Mouse (Mus musculus): Measurements from ENCODE around the gene Tnpo2. TPM values are rescaled to one million over a fixed set of nuclear protein-coding genes. Genes with fewer than 3 reads are reported as not detected.
A peak's percentile ranks its signal among the peaks of the same experiment; 100 is the strongest.
"Not testable (repeated sequence)": the region's sequence is repeated elsewhere in the genome, so short reads cannot be mapped to it uniquely, and the experiment has no call there.

The Tnpo2 gene
- polyA plus RNA-seq, 1 experiment from 2014 or later: 15.5 TPM

GRCm38 (mm10) chr8:85081216-85081555 lies 44.5 kb downstream of the Tnpo2 start, which contains the start of gene Wdr83:
Gene Wdr83 (minus strand): TSS chr8:85081306.
- under 1% methylated on average over 9 of the region's 9 CpGs for WGBS

GRCm38 (mm10) chr8:85082169-85082568 lies 45.5 kb downstream of the Tnpo2 start:
- H3K27me3 ChIP-seq (replicated peaks; ENCODE audit: control insufficient read depth, insufficient read depth, low read length); H3K4me3 ChIP-seq (ENCODE audit: low read depth, low read length); H3K4me2 ChIP-seq (ENCODE audit: low read length); H3K27ac ChIP-seq (ENCODE audit: low read depth); ATAC-seq (replicated peaks; ENCODE audit: low FRiP score, low TSS enrichment, low read depth); H3K9me3 ChIP-seq (ENCODE audit: control insufficient read depth, low read length); DNase-seq (ENCODE audit: low spot score); H3K9ac ChIP-seq (ENCODE audit: low read length): not testable (repeated sequence)
- peaks cover 16% of the 10 kb centered on the region; the same call in 1 of the 2 replicates for H3K4me1 ChIP-seq (replicated peaks; ENCODE audit: control insufficient read depth, insufficient read depth, low read length)
- WGBS: 85% methylated on average over 4 of the region's 4 CpGs
- peaks cover 28% of the 10 kb centered on the region for H3K36me3 ChIP-seq (ENCODE audit: control insufficient read depth, insufficient read depth, low read length)

More at GRCm38 (mm10) chr8:85081216-85081555, 44.5 kb downstream of the Tnpo2 start, which contains the start of gene Wdr83:
- peaks cover 26% of the 10 kb centered on the region for H3K36me3 ChIP-seq (ENCODE audit: control insufficient read depth, insufficient read depth, low read length)
- H3K4me3 ChIP-seq (ENCODE audit: low read depth, low read length): peak within 1 kb of the TSS; percentile 92
- H3K9me3 ChIP-seq (ENCODE audit: control insufficient read depth, low read length): no peaks in the 10 kb centered on the region
- peak within 1 kb of the TSS; percentile 85 for H3K4me2 ChIP-seq (ENCODE audit: low read length)
- peak; percentile 71 for ATAC-seq (replicated peaks; ENCODE audit: low FRiP score, low TSS enrichment, low read depth)
- H3K9ac ChIP-seq (ENCODE audit: low read length): peak within 1 kb of the TSS; percentile 81
- no peaks in the 10 kb centered on the region for H3K27me3 ChIP-seq (replicated peaks; ENCODE audit: control insufficient read depth, insufficient read depth, low read length)
- H3K27ac ChIP-seq (ENCODE audit: low read depth): peak within 1 kb of the TSS; percentile 64
- H3K4me1 ChIP-seq (replicated peaks; ENCODE audit: control insufficient read depth, insufficient read depth, low read length): peaks cover 16% of the 10 kb centered on the region; the same call in 1 of the 2 replicates
- no peak for DNase-seq (ENCODE audit: low spot score)

GRCm38 (mm10) chr8:85083108-85083813 lies 46.5 kb downstream of the Tnpo2 start, which contains the start of gene Man2b1:
Gene Man2b1 (plus strand): TSS chr8:85083270.
- no peak within 1 kb of the TSS for H3K27ac ChIP-seq (ENCODE audit: low read depth)
- peak within 1 kb of the TSS; percentile 62 for H3K9ac ChIP-seq (ENCODE audit: low read length)
- peak within 1 kb of the TSS; percentile 85 for H3K4me2 ChIP-seq (ENCODE audit: low read length)
- peak within 1 kb of the TSS; percentile 55 for H3K4me3 ChIP-seq (ENCODE audit: low read depth, low read length)
- no peaks in the 10 kb centered on the region for H3K9me3 ChIP-seq (ENCODE audit: control insufficient read depth, low read length)
- WGBS: under 1% methylated on average over 30 of the region's 30 CpGs
- peaks cover 32% of the 10 kb centered on the region for H3K36me3 ChIP-seq (ENCODE audit: control insufficient read depth, insufficient read depth, low read length)
- peaks cover 16% of the 10 kb centered on the region; the same call in 1 of the 2 replicates for H3K4me1 ChIP-seq (replicated peaks; ENCODE audit: control insufficient read depth, insufficient read depth, low read length)
- DNase-seq (ENCODE audit: low spot score) (peak; percentile 85), ATAC-seq (replicated peaks; ENCODE audit: low FRiP score, low TSS enrichment, low read depth) (peak; percentile 83)
- no peaks in the 10 kb centered on the region for H3K27me3 ChIP-seq (replicated peaks; ENCODE audit: control insufficient read depth, insufficient read depth, low read length)

GRCm38 (mm10) chr8:85084633-85085032 lies 47.9 kb downstream of the Tnpo2 start:
- H3K4me3 ChIP-seq (ENCODE audit: low read depth, low read length): no peak overlapping the region
- H3K36me3 ChIP-seq (ENCODE audit: control insufficient read depth, insufficient read depth, low read length): peaks cover 31% of the 10 kb centered on the region
- no peaks in the 10 kb centered on the region for H3K27me3 ChIP-seq (replicated peaks; ENCODE audit: control insufficient read depth, insufficient read depth, low read length)
- no peak overlapping the region for H3K4me2 ChIP-seq (ENCODE audit: low read length)
- no peak overlapping the region for H3K27ac ChIP-seq (ENCODE audit: low read depth)
- no peak for ATAC-seq (replicated peaks; ENCODE audit: low FRiP score, low TSS enrichment, low read depth)
- DNase-seq (ENCODE audit: low spot score): no peak
- 87% methylated on average over 8 of the region's 8 CpGs for WGBS
- H3K9ac ChIP-seq (ENCODE audit: low read length): no peak overlapping the region
- no peaks in the 10 kb centered on the region for H3K9me3 ChIP-seq (ENCODE audit: control insufficient read depth, low read length)
- H3K4me1 ChIP-seq (replicated peaks; ENCODE audit: control insufficient read depth, insufficient read depth, low read length): peaks cover 13% of the 10 kb centered on the region; the same call in 1 of the 2 replicates

GRCm38 (mm10) chr8:85086238-85086637 lies 49.5 kb downstream of the Tnpo2 start:
- Histone ChIP-seq H3K27me3 (replicated peaks; ENCODE audit: control insufficient read depth, insufficient read depth, low read length) (no peaks in the 10 kb centered on the region), H3K4me3 (ENCODE audit: low read depth, low read length) (no peak overlapping the region), H3K27ac (ENCODE audit: low read depth) (no peak overlapping the region), H3K4me2 (ENCODE audit: low read length) (no peak overlapping the region), H3K4me1 (replicated peaks; ENCODE audit: control insufficient read depth, insufficient read depth, low read length) (peaks cover 9% of the 10 kb centered on the region; the same call in 1 of the 2 replicates), H3K9ac (ENCODE audit: low read length) (no peak overlapping the region), H3K36me3 (ENCODE audit: control insufficient read depth, insufficient read depth, low read length) (peaks cover 36% of the 10 kb centered on the region), H3K9me3 (ENCODE audit: control insufficient read depth, low read length) (no peaks in the 10 kb centered on the region)
- 81% methylated on average over 3 of the region's 3 CpGs for WGBS
- DNase-seq (ENCODE audit: low spot score) (no peak), ATAC-seq (replicated peaks; ENCODE audit: low FRiP score, low TSS enrichment, low read depth) (no peak)

- no peaks in the 10 kb centered on the region for H3K27me3 ChIP-seq (replicated peaks; ENCODE audit: control insufficient read depth, insufficient read depth, low read length)
- H3K4me1 ChIP-seq (replicated peaks; ENCODE audit: control insufficient read depth, insufficient read depth, low read length): peaks cover 3% of the 10 kb centered on the region; the same call in 1 of the 2 replicates
- H3K9me3 ChIP-seq (ENCODE audit: control insufficient read depth, low read length): no peaks in the 10 kb centered on the region
- no peak for DNase-seq (ENCODE audit: low spot score)
- no peak overlapping the region for H3K4me3 ChIP-seq (ENCODE audit: low read depth, low read length)
- ATAC-seq (replicated peaks; ENCODE audit: low FRiP score, low TSS enrichment, low read depth): no peak
- H3K4me2 ChIP-seq (ENCODE audit: low read length): no peak overlapping the region
- peaks cover 52% of the 10 kb centered on the region for H3K36me3 ChIP-seq (ENCODE audit: control insufficient read depth, insufficient read depth, low read length)
- 79% methylated on average over 2 of the region's 2 CpGs for WGBS
- no peak overlapping the region for H3K27ac ChIP-seq (ENCODE audit: low read depth)
- no peak overlapping the region for H3K9ac ChIP-seq (ENCODE audit: low read length)
These were observed 52.1 kb downstream of the Tnpo2 start for GRCm38 (mm10) chr8:85088771-85089170.

GRCm38 (mm10) chr8:85090856-85091255 lies 54.1 kb downstream of the Tnpo2 start:
- 84% methylated on average over 11 of the region's 11 CpGs for WGBS
- ATAC-seq (replicated peaks; ENCODE audit: low FRiP score, low TSS enrichment, low read depth) (no peak), DNase-seq (ENCODE audit: low spot score) (no peak)
- no peak overlapping the region for H3K4me2 ChIP-seq (ENCODE audit: low read length)
- no peaks in the 10 kb centered on the region for H3K27me3 ChIP-seq (replicated peaks; ENCODE audit: control insufficient read depth, insufficient read depth, low read length)
- no peak overlapping the region for H3K9ac ChIP-seq (ENCODE audit: low read length)
- no peaks in the 10 kb centered on the region for H3K9me3 ChIP-seq (ENCODE audit: control insufficient read depth, low read length)
- no peak overlapping the region for H3K27ac ChIP-seq (ENCODE audit: low read depth)
- peaks cover 67% of the 10 kb centered on the region for H3K36me3 ChIP-seq (ENCODE audit: control insufficient read depth, insufficient read depth, low read length)
- no peaks in the 10 kb centered on the region for H3K4me1 ChIP-seq (replicated peaks; ENCODE audit: control insufficient read depth, insufficient read depth, low read length)
- no peak overlapping the region for H3K4me3 ChIP-seq (ENCODE audit: low read depth, low read length)

GRCm38 (mm10) chr8:85091526-85092090 lies 54.9 kb downstream of the Tnpo2 start:
- H3K27ac ChIP-seq (ENCODE audit: low read depth): no peak overlapping the region

More at GRCm38 (mm10) chr8:85091526-85092090, 54.9 kb downstream of the Tnpo2 start:
- peak; percentile 28; the same call in 1 of the 2 replicates for ATAC-seq (replicated peaks; ENCODE audit: low FRiP score, low TSS enrichment, low read depth)
- no peak overlapping the region for H3K4me2 ChIP-seq (ENCODE audit: low read length)
- H3K36me3 ChIP-seq (ENCODE audit: control insufficient read depth, insufficient read depth, low read length): peaks cover 72% of the 10 kb centered on the region
- WGBS: 32% methylated on average over 21 of the region's 21 CpGs
- H3K4me1 ChIP-seq (replicated peaks; ENCODE audit: control insufficient read depth, insufficient read depth, low read length): no peaks in the 10 kb centered on the region
- H3K27me3 ChIP-seq (replicated peaks; ENCODE audit: control insufficient read depth, insufficient read depth, low read length): no peaks in the 10 kb centered on the region
- no peak overlapping the region for H3K4me3 ChIP-seq (ENCODE audit: low read depth, low read length)
- no peaks in the 10 kb centered on the region for H3K9me3 ChIP-seq (ENCODE audit: control insufficient read depth, low read length)
- no peak overlapping the region for H3K9ac ChIP-seq (ENCODE audit: low read length)
- DNase-seq (ENCODE audit: low spot score): no peak

Data from intestine, embryonic 14.5 days (tissue).